Mouse (Mus musculus) spleen, postnatal 36 days (tissue): ENCODE results near the gene Aar2.

Source experiments
- DNase-seq, 2 experiments: peaks; one replicate each; pipeline ENCODE4 v3.0.0; 2022; ENCODE audit warnings: low spot score in 2 of 2, mixed read lengths in 1 of 2

Aar2 gene

DNA sequence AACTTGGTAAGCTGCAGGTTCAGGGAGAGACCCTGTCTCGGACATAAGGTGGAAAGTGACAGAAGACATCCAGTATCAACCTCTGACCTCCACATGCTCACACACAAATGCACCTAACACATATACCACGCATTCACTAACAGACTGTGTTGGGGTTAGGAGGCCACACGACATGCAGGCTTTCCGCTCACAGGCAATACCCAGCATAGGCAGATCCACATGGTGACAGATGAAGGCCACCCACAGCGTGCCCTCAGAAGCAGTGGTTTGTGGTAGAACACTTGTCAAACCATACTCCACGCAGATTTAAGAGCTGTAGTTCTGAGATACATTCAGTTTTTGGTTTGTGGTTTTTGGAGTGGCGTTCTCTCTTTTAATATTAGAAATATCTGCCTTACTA, 21.3 kb downstream of the Aar2 start:
- no peak for DNase-seq

DNA sequence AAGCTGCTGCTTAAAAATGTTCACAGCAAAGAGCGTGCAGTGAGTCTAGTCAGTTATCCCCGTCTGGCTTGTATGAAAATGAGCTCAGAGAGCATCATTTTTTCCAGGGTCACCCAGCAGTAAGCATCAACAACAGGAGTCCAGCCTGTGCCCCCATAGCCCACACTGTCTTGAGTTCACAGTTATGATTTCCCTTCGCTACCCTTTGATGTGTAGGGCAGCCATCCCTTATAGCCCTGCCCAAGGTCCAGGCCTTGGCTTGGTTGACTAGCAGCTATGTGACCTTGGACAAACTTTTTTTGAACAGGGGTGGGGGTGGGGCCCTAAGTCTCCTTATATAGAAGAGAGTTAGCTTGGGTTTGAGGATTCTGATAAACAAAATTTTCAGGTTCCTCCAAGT, 21.9 kb downstream of the Aar2 start:
- no peak for DNase-seq

DNA sequence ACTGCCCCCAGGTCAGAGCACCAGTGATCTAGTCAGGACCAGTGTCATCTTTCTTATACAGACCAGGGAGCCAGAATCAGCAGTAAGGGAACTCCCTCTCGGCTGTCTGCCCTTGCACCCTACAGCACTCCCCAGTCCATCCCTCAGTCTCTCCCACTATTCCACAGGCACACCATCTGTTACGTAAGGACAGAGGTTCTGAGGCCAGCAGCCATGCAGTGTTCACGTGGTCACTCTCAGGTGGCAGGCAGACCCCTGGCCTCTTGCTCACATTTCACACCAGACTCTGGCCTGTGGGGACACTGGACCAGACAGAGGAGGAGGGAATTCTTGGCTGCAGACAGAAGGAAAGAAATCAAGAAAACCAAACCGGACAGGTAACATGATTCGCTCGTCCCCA, 24.1 kb downstream of the Aar2 start:
- DNase-seq: no peak

DNA sequence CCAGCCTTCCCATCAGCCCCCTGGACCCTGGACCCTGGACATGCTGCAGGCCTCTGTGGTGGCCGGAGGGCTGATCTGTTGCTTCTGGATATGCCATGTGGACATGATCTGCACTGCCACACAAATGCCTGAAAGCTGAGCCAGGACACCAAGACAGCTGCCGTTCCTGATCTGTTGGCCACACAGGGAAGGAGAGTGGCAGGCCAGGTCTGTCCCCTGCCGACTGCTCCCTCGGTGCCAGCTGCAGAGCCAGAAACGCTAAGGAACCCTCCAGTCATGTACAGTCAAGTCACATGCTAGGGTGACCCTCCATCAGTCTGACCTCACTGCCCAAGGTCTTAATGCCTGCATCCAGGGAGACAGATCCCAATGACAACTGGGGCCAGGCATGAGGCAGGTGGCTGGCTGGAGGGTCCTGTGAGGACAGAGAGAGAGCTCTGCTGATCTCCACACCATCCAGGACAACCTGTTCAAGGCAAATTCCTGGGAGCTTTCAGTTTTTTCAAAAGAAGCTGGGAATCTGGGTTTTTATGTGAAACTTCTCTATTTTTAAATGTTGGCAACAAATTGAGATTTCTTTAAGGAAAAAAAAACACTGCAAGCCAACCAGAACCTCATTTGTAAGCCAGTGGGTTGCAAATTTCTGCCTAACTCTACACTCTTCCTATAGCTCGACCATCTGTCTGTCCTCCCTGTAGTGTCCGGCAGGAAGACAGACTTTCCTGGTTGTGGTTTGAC, 29.6 kb downstream of the Aar2 start:
- no peak for DNase-seq

DNA sequence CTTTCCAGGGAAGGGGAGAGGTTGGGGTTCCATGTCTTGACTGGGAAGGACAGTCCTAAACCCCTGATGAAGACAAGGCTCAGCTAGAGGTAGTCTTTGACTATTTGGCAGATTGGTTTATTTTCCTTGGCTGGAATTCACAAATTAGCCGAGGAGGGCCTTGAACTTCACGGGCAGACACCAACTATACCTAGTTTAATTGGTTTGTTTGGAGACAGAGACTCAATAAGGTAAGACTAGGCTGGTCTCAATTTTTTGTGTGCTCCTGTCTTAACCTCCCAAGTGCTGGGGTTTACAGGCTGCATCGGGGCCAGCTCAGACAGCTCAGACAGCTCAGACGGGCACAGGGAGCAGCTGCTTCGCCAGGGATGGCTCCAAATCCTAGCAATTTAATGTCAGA, 33.1 kb downstream of the Aar2 start:
- no peak for DNase-seq

DNA sequence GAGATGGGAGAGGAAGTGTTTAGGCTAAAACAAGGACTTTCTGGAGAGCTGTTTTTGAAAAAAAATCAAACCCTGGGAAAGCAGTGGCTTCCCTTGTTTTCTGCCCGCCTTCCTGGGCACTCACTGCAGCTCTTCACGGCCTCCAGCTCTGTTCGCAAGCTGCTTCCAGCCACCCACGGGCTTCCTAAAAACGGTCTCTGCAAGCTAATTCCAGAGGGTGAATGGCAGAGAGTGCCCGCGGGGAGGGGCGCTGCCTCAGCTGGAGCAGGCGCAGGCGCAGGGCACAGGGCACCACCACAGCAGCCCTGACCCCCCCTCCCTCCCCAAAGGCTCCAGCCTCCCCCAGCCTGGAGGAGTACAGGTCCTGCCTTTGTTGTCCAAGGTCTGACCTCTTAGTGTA, 33.9 kb downstream of the Aar2 start:
- no peak for DNase-seq

GRCm38 (mm10) chr2:156582887-156583286, 35.5 kb downstream of the Aar2 start:
- DNase-seq: no peak

DNA sequence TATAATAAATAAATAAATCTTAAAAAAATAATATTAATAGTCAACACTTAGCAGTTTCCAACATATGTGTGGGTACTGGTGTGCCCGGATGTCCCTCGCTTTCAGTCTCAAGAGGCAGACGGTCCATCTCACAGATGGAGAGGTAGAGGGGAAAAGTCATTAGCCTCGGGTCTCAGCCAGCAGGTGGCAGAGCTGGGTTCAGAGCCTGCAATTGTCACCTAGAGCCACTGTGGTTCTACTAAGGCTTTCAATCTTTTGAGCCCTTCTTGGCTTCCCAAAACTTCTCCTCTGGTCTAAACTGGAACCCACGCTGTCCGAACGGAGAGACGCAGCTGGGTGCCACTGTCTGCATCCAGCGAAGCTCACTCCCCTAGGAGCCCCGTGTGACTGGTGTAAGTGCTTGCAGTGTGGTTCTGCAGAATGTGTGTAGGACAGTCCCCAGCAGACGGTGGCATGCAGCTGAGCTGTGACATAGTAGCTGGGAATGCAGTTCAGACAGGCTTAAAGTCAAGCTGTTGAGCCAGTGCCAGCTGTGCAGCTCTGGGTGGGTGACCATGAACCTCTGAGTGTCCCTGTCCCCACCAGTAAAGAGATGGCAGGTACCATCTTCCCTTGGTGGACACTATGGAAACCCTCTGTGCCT, 36.9 kb downstream of the Aar2 start:
- no peak for DNase-seq

GRCm38 (mm10) chr2:156584797-156585471, 37.5 kb downstream of the Aar2 start:
- no peak for DNase-seq

- no peak for DNase-seq
These were observed 42.1 kb downstream of the Aar2 start for GRCm38 (mm10) chr2:156589481-156589880.

DNA sequence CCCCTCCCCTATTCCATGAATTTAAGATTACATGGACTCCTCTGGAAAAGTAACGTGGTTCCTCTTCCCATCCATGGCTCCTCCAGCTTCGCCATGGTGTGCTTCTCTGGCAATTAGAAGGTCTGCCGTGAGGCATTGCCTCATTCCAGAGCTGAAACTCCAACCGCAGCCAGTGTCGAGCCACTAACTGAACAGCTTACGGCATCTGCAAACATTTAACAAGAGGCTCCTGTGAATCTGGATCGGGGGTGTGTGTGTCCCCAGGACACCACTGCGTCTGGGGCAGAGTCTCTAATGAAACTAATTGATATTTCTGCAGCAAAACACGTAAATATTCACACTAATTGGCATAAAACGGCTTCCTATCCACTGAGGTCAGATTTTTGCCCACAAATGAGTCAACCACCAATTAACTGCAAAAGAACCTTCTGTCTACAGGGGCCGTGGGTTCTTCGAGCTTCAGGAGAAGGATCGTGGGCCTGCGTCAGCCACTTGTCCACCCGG, 47.7 kb downstream of the Aar2 start:
- DNase-seq: no peak

DNA sequence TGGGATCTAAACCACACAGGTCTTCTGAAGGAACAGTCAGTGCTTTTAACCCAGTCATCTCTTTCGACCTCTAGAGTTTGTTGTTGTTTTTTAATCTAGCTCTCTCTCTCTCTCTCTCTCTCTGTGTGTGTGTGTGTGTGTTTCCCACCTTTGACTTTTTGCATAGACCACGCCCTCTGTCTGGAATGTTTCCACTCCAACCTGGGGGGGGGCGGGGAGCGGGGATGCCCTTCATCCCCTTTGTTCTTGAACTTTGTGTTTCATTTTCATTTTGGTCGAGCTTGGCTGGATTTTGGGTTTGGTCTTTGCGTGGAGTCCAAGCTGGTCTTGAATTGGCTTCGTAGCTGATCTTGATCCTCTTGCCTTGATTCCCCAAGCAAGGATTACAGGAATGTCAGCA, 55.2 kb downstream of the Aar2 start:
- DNase-seq: no peak

- DNase-seq: no peak
These were observed 56.3 kb downstream of the Aar2 start for GRCm38 (mm10) chr2:156603671-156604070.

- no peak for DNase-seq
These were observed 57.8 kb downstream of the Aar2 start for GRCm38 (mm10) chr2:156605144-156605543.

DNA sequence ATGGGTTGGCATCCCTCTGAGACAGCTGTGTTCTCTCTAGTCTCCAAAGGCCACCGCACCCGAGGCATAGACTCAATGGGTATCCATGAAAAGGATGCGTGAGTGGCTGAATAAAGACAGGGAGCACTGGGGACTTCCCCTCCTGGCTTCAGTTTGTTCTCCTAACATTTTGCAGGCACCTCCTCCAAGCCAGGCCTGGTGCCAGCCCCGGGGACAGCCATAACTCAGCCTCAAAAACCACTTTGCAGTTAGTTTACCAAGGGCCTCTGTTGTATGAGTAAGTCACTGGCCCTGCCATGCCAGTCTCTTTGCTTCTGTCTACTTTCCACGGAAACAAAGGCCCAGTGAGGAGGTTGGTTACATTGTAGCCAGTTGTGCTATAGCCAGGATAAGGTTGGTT, 58.6 kb downstream of the Aar2 start:
- DNase-seq: no peak

DNA sequence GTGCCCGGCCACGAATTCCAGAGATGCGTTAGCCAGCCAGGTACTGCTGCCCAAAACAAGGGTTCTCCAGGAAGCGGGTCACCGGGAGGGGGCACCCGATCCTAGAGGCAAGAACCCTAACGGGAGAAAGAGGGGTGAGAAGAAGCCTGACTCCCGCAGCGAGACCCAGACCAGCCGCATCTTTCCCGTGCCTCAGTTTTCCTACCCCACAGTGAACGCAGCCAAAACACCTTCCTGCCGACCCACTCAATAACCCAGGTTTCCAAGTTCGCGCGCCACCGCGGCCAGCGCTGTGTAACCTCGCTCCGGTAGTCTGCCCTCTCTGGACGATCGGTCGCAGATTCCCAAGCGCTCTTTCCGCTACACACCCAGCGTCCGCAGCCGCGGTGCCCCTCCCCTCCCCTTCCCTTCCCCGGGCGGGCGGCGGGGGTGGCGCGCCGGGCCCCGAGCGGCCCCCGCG, 65.7 kb downstream of the Aar2 start:
- DNase-seq: no peak

DNA sequence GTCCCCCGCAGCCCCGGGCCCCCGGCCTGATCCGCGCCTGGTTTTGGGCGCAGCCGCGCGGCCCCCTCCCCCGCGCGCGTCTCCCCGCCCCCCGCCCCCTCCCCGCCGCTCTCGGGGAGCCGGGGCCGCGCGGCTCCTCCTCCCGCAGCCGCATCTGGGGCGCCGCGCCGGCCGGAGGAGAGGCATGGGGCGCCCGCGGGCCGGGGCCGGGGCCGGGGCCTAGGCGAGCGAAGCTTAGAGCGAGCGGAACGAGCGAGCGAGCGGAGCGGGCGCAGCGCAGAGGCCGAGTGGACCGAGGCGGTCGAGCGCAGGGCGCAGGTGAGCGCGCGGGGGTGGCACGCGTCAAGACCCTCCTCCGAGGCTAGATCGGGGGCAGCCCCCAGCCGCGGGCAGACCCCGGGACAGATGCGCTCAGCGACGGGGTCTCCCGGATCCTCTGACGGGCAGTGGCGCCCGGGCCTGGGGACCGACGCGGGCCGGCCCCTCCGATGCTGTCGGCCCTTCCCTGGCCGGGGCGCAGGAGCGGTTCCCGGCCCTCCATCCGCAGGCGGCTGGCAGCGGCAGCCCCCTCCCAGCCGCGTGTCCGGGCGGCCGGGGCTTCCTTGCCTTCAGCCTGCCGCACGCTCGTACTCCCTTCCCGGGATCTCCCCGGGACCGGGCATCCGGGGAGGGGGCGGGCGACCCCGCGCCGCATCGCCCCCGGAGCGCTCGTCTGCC, 66.3 kb downstream of the Aar2 start, which contains the start of gene Dlgap4:
Gene Dlgap4, plus strand, starts transcription at position 165 of the 717 bp plus-strand sequence.
- no peak for DNase-seq

DNA sequence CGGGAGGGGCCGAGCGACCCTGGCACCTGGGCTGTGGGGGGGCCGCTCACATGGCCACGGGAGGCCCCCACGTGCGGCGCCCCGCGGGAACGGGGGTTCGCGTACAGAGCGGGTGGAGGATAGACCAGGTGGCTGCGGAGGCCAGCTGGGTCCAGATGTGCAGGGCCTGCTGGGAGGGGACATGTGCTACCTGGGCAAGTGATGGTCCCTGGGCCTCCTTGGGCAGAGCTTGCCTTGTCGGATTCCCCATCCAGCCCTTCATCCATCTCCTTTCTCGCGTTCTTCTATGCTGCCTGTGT, 66.8 kb downstream of the Aar2 start:
- no peak for DNase-seq

DNA sequence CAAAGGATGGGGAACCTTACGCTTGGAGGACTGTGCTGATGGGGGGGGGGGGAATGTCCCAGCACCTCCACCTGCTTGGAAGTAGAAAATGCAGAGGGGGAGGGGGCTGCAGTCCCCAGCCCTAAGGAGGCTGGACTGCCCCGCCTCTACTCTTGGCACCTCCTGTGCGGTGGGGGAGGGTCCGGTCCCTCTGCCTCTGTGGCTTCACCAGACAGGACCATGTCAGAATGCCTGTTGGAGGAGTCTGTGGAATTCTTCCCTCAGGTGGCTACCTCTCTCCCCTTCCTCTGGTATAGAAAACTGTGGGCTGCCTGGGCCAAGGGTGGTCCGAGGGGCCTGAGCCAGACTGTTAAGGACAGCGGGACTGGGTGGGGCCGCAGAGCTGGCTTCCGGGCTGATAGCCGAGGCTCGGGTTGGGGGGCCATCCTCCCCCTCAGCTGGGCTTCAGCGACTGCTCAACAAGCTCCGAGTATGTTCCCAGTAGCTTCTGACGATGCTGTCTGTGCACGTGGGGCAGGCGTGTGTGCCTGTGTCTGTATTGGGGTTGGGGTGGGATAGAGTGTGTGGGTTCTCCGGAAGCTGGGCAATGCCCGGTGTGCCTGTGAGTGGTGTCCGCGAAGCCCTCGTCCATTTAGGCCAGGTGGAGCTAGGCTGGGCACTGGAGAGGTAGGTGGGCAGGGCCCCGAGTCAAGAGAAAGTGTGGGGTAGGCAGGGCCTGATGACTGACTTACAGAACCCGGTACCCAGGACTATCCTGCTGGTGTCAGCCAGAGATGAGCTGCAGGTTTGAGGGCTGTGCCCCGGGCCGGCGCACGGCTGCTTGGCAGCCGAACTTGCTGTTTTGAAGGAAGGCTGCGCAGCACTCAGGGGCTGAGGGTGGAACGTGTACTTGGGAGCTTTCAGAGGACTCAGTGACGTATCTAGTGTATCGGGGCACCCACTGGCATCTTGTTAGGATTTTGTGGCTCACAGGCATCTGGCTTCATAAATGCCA, 67.6 kb downstream of the Aar2 start:
- no peak for DNase-seq

GRCm38 (mm10) chr2:156616513-156616912, 69.1 kb downstream of the Aar2 start:
- no peak for DNase-seq

DNA sequence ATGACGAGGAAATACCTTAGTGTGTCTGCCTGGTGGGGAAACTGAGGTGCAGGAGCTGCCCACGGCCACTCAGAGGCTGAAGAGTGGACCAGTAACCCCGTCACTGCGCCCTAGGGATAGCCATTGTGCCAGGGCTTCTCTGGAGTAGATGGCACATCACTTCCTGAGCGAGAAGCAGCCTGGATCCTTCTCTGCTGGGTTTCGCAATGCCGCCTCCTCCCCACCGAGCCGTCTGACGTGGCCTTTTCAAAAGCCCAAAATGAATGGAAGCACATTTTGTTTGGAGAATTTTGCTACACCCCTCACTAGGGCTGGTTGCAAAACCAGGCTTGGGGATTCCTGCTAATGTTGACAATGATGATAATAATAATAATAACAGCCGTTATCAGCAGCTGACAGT, 70.2 kb downstream of the Aar2 start:
- no peak for DNase-seq
